Mouse (Mus musculus) A20 (cell line): ENCODE data around the gene Dcbld1.
"Not testable (repeated sequence)": the region's sequence is repeated elsewhere in the genome, so short reads cannot be mapped to it uniquely, and the experiment has no call there.

Experiments
- DNase-seq: peaks from one replicate; pipeline ENCODE4 v3.0.0-alpha.2; 2011; ENCODE audit warnings: low read depth, low spot score

Dcbld1 gene

GRCm38 (mm10) chr10:52260209-52260608 lies 26.8 kb downstream of the Dcbld1 start:
- no peak for DNase-seq

GRCm38 (mm10) chr10:52264162-52264561 lies 30.7 kb downstream of the Dcbld1 start:
- no peak for DNase-seq

- no peak for DNase-seq
Measured at GRCm38 (mm10) chr10:52268879-52269278, 35.5 kb downstream of the Dcbld1 start.

GRCm38 (mm10) chr10:52271385-52271784 lies 38.0 kb downstream of the Dcbld1 start:
- no peak for DNase-seq

GRCm38 (mm10) chr10:52273012-52273411 lies 39.6 kb downstream of the Dcbld1 start:
- DNase-seq, result peak; percentile 9

GRCm38 (mm10) chr10:52274001-52274909 lies 40.8 kb downstream of the Dcbld1 start:
- no peak for DNase-seq

GRCm38 (mm10) chr10:52274910-52275604 lies 41.6 kb downstream of the Dcbld1 start:
- DNase-seq, result no peak

- no peak for DNase-seq
Measured at GRCm38 (mm10) chr10:52276579-52276978, 43.2 kb downstream of the Dcbld1 start.

- not testable (repeated sequence) for DNase-seq
Measured at GRCm38 (mm10) chr10:52277564-52277963, 44.1 kb downstream of the Dcbld1 start.

GRCm38 (mm10) chr10:52278011-52278434 lies 44.6 kb downstream of the Dcbld1 start:
- DNase-seq, result no peak

- no peak for DNase-seq
Measured at GRCm38 (mm10) chr10:52278866-52279265, 45.4 kb downstream of the Dcbld1 start.

- no peak for DNase-seq
Measured at GRCm38 (mm10) chr10:52279876-52280275, 46.5 kb downstream of the Dcbld1 start.

GRCm38 (mm10) chr10:52280623-52281022 lies 47.2 kb downstream of the Dcbld1 start:
- DNase-seq, result no peak

- no peak for DNase-seq
Measured at GRCm38 (mm10) chr10:52281337-52281736, 47.9 kb downstream of the Dcbld1 start.

GRCm38 (mm10) chr10:52284578-52284977 lies 51.2 kb downstream of the Dcbld1 start:
- no peak for DNase-seq

GRCm38 (mm10) chr10:52287852-52288533 lies 54.6 kb downstream of the Dcbld1 start:
- DNase-seq, result no peak

GRCm38 (mm10) chr10:52289261-52289660 lies 55.8 kb downstream of the Dcbld1 start:
- DNase-seq, result no peak

- not testable (repeated sequence) for DNase-seq
Measured at GRCm38 (mm10) chr10:52292391-52292790, 59.0 kb downstream of the Dcbld1 start.

GRCm38 (mm10) chr10:52293921-52294577 lies 60.6 kb downstream of the Dcbld1 start:
- no peak for DNase-seq

- no peak for DNase-seq
Measured at GRCm38 (mm10) chr10:52295934-52296333, 62.5 kb downstream of the Dcbld1 start.

GRCm38 (mm10) chr10:52298568-52298967 lies 65.1 kb downstream of the Dcbld1 start:
- not testable (repeated sequence) for DNase-seq
